Mouse (Mus musculus): ENCODE data around the gene Card9. TPM values are rescaled to one million over a fixed set of nuclear protein-coding genes. Genes with fewer than 3 reads are reported as not detected.

Card9 gene
- polyA plus RNA-seq, 1 experiment from 2014 or later, result 0.53 TPM

DNA sequence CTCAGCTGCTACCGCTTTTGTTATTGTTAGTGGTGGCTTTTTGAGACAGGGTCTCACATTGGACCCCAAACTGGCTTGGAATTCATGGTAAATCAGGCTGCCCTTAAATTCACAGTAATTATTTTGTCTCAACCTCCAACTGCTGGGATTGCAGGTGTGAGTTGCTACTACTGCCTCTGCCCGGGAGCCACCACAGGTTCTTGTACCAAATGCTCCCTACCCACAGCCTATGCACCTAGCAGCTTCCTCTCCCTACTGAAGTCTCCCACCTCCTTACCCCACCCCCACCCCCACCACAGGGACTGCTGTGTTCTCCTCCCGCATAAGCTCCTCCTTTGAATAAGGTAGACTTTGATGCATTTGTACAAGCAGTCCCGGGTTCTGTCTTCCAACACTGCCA, 4.5 kb downstream of the Card9 start:
- H3K27ac ChIP-seq (ENCODE audit: low read depth, low read length), result no peak overlapping the region
- no peaks in the 10 kb centered on the region for H3K9me3 ChIP-seq (ENCODE audit: control insufficient read depth, low read length)
- peaks cover 12% of the 10 kb centered on the region for H3K4me1 ChIP-seq (ENCODE audit: control insufficient read depth, insufficient read depth, low read length)
- 83% methylated on average over 4 of the region's 4 CpGs for WGBS
- H3K4me3 ChIP-seq (ENCODE audit: low read length), result no peak overlapping the region
- no peaks in the 10 kb centered on the region for H3K27me3 ChIP-seq (ENCODE audit: control insufficient read depth, insufficient read depth, low read length)
- no peak overlapping the region for H3K9ac ChIP-seq (ENCODE audit: low read depth, low read length)
- H3K4me2 ChIP-seq (replicated peaks; ENCODE audit: low read depth, low read length), result no peak overlapping the region
- H3K36me3 ChIP-seq (ENCODE audit: control insufficient read depth, insufficient read depth, low read length), result no peaks in the 10 kb centered on the region
- no peak for ATAC-seq (ENCODE audit: low FRiP score, low TSS enrichment)

DNA sequence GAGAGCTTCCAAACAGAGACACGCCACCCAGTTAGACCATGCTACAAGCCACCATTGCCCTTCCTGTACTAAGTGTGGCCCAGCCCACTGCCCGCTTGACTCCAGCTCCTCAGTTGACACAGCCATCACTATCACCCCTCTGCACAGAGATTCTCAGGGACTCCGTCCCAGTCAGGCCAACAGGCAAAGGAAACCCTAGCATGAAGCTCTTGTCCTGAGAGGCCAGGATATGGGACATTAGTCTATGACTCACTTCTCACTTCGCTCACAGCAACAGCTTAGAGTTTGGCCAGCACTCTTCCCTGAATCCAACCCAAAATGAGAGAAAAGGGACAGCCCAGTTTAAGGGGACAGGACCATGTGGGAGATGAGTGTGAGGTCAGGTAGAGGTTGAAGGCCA, 6.3 kb downstream of the Card9 start:
- Histone ChIP-seq H3K36me3 (ENCODE audit: control insufficient read depth, insufficient read depth, low read length) (peaks cover 9% of the 10 kb centered on the region), H3K4me3 (ENCODE audit: low read length) (no peak overlapping the region), H3K27ac (ENCODE audit: low read depth, low read length) (no peak overlapping the region), H3K9me3 (ENCODE audit: control insufficient read depth, low read length) (no peaks in the 10 kb centered on the region), H3K9ac (ENCODE audit: low read depth, low read length) (no peak overlapping the region), H3K4me1 (ENCODE audit: control insufficient read depth, insufficient read depth, low read length) (peaks cover 18% of the 10 kb centered on the region), H3K27me3 (ENCODE audit: control insufficient read depth, insufficient read depth, low read length) (no peaks in the 10 kb centered on the region), H3K4me2 (replicated peaks; ENCODE audit: low read depth, low read length) (no peak overlapping the region)
- WGBS, result 86% methylated on average over 4 of the region's 4 CpGs
- no peak for ATAC-seq (ENCODE audit: low FRiP score, low TSS enrichment)

DNA sequence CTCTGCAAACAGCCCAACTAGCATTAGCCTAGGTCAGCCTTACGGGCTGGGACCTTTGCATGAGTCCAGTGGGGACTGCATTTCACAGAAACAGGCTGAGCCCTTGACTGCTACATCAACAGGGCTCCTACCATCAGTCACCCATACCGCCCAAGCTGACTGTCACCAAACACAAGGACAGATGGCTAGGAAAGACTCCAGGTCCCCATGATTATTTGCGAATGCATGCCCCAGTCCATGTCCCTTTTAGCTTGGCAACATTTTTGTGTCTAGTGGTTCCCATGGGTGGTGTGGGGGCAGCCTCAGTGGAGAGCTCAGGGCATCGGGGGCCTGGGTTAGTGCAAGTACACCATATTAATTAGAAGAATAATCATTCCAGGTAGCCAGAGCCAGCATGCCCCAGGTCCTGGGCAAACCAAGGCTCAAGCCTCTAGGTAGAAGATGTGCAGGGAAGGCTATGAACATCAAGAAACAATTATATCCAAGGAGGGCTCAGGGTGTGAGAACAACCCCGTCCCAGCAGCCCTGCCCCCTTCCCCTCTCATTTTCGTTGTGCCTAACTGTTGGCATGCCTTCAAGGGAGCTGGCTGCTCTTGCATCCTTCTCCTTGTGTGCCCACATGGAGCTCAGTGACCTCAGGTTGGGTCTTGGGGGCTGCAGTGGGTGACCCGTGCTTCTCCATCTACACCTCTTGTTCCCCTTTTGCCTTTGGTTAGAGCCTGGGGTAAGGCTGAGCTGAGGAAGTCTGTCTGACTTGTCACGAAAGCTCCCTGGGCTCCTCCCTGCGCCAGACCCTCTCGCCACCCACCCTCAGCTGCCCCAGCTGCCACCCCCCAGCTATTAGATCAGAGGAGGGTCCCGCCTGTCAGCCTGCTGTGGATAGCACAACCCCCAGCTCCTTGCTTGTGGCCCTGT, 7.4 kb downstream of the Card9 start:
- WGBS, result 92% methylated on average over 11 of the region's 11 CpGs
- ATAC-seq (ENCODE audit: low FRiP score, low TSS enrichment), result no peak

DNA sequence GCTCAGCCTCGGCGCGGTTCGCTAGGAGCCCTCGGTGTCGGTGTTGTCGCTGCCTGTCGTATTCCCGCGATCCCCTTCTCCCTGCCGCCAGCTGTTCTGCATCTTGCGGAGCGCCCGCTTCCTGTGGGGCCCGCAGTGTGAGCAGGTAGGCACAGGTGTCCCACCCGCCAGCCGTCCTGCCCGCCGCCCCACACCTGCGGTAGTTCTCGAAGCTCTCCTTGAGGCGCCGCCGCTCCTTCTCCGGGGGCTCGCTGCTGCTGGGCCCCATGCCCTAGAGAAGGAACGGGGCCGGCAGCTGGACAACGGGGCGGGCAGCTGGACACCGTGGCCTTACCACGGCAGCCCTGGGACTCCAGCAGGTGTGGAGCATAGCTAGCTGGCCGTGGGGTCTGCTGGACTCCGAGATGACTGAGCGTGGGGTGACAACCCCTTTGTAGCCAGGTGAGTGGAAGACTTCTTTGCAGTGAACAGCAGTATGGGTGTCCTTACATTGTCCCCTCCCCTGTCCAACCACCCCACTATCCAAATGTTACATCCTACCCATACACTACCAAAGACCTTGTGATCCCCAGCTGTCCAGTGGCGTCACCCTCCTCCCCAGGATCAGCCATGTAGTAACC, 8.3 kb downstream of the Card9 start:
- H3K27me3 ChIP-seq (ENCODE audit: control insufficient read depth, insufficient read depth, low read length), result no peaks in the 10 kb centered on the region
- H3K27ac ChIP-seq (ENCODE audit: low read depth, low read length), result no peak overlapping the region
- H3K9ac ChIP-seq (ENCODE audit: low read depth, low read length), result peak overlapping the region; percentile 85
- H3K4me2 ChIP-seq (replicated peaks; ENCODE audit: low read depth, low read length), result peak overlapping the region; percentile 96
- H3K9me3 ChIP-seq (ENCODE audit: control insufficient read depth, low read length), result no peaks in the 10 kb centered on the region
- H3K4me3 ChIP-seq (ENCODE audit: low read length), result peak overlapping the region; percentile 81
- peaks cover 27% of the 10 kb centered on the region for H3K36me3 ChIP-seq (ENCODE audit: control insufficient read depth, insufficient read depth, low read length)
- ATAC-seq (ENCODE audit: low FRiP score, low TSS enrichment), result peak; percentile 32
- WGBS, result 4% methylated on average over 36 of the region's 36 CpGs
- peaks cover 14% of the 10 kb centered on the region for H3K4me1 ChIP-seq (ENCODE audit: control insufficient read depth, insufficient read depth, low read length)

More for the DNA sequence above, 7.4 kb downstream of the Card9 start:
- no peak overlapping the region for H3K27ac ChIP-seq (ENCODE audit: low read depth, low read length)
- H3K4me1 ChIP-seq (ENCODE audit: control insufficient read depth, insufficient read depth, low read length), result peaks cover 18% of the 10 kb centered on the region
- H3K9me3 ChIP-seq (ENCODE audit: control insufficient read depth, low read length), result no peaks in the 10 kb centered on the region
- 0 out of 2 replicates have a peak overlapping the region, but pooled peaks have one; percentile 85 for H3K9ac ChIP-seq (ENCODE audit: low read depth, low read length)
- no peak overlapping the region for H3K4me3 ChIP-seq (ENCODE audit: low read length)
- no peaks in the 10 kb centered on the region for H3K27me3 ChIP-seq (ENCODE audit: control insufficient read depth, insufficient read depth, low read length)
- H3K4me2 ChIP-seq (replicated peaks; ENCODE audit: low read depth, low read length), result peak overlapping the region; percentile 96
- peaks cover 19% of the 10 kb centered on the region for H3K36me3 ChIP-seq (ENCODE audit: control insufficient read depth, insufficient read depth, low read length)

DNA sequence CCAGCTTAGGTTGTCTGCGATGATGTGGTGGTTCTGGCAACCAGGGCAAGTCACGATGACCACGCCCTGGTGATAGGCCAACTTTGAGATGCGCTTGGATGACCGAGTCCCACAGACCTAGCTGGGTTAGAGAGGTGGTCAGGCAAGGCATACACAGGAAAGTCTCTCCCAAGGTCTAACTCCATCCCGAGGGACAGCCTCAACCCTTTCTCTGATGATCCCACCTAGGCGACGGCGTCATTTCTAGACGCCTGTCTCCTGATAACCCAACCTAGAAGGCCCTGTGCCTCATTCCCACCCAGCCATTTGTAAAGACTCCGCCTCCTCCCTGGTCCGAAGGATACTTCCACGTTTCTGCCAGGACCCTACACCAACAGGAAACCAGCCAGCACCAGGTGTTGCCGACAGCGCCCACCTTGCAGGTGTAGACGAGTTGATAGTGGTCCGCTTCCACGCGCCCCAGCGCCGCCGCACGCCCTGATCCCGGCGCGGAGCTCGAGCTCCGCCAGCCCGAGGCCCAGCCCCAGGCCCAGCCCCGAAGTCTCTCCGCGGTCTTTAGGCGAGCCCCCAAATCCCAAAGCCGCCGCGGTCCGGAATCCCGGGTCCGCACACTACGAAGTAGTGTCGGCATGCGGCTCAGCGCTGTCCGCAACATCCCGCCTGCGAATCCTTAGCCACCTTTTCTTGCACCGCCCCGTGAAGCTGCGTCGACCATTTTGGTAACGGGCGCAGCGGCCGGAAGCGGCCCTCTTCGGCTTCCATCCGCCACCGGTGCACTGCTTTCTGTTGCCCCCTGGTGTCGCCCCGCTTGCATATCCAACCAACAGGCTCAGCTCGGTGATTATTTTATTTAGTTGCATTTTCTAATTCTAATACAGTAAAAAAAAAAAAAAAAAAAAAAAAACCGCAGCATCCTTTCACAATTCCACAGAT, 9.1 kb downstream of the Card9 start, which contains the start of gene Dnlz:
Gene Dnlz (minus strand): TSS at position 753 of the 933 bp plus-strand sequence.
- Histone ChIP-seq H3K9me3 (ENCODE audit: control insufficient read depth, low read length) (no peaks in the 10 kb centered on the region), H3K9ac (ENCODE audit: low read depth, low read length) (peak within 1 kb of the TSS; percentile 85), H3K4me1 (ENCODE audit: control insufficient read depth, insufficient read depth, low read length) (peaks cover 13% of the 10 kb centered on the region), H3K27me3 (ENCODE audit: control insufficient read depth, insufficient read depth, low read length) (no peaks in the 10 kb centered on the region), H3K4me2 (replicated peaks; ENCODE audit: low read depth, low read length) (peak within 1 kb of the TSS; percentile 96), H3K36me3 (ENCODE audit: control insufficient read depth, insufficient read depth, low read length) (peaks cover 35% of the 10 kb centered on the region), H3K4me3 (ENCODE audit: low read length) (peak within 1 kb of the TSS; percentile 81), H3K27ac (ENCODE audit: low read depth, low read length) (peak within 1 kb of the TSS; percentile 78)
- WGBS, result 2% methylated on average over 62 of the region's 62 CpGs
- ATAC-seq (ENCODE audit: low FRiP score, low TSS enrichment), result peak; percentile 82

DNA sequence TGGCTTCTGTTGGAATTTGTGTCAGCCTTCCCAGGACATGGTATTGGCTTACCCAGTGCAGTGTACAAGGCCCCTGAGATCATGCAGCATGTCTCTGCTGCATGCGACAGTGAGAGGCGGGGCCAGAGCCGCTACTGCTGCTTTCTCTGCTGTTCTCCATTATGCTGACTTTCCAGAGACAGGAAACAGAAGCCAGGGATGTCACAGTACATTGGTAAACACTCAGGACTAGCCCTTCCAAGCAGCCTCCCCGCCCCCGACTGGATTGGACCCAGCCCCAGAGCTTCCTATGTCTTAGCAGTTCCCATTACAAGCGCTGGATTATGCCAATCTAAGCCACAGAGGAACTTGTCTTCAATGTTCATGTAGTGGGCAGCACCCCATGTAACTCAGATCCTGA, 12.5 kb downstream of the Card9 start:
- no peak overlapping the region for H3K9ac ChIP-seq (ENCODE audit: low read depth, low read length)
- H3K36me3 ChIP-seq (ENCODE audit: control insufficient read depth, insufficient read depth, low read length), result peaks cover 66% of the 10 kb centered on the region
- H3K4me3 ChIP-seq (ENCODE audit: low read length), result no peak overlapping the region
- H3K9me3 ChIP-seq (ENCODE audit: control insufficient read depth, low read length), result no peaks in the 10 kb centered on the region
- peaks cover 18% of the 10 kb centered on the region for H3K4me1 ChIP-seq (ENCODE audit: control insufficient read depth, insufficient read depth, low read length)
- no peak for ATAC-seq (ENCODE audit: low FRiP score, low TSS enrichment)
- 64% methylated on average over 6 of the region's 6 CpGs for whole genome bisulfite sequencing
- H3K4me2 ChIP-seq (replicated peaks; ENCODE audit: low read depth, low read length), result no peak overlapping the region
- H3K27ac ChIP-seq (ENCODE audit: low read depth, low read length), result no peak overlapping the region
- H3K27me3 ChIP-seq (ENCODE audit: control insufficient read depth, insufficient read depth, low read length), result no peaks in the 10 kb centered on the region

DNA sequence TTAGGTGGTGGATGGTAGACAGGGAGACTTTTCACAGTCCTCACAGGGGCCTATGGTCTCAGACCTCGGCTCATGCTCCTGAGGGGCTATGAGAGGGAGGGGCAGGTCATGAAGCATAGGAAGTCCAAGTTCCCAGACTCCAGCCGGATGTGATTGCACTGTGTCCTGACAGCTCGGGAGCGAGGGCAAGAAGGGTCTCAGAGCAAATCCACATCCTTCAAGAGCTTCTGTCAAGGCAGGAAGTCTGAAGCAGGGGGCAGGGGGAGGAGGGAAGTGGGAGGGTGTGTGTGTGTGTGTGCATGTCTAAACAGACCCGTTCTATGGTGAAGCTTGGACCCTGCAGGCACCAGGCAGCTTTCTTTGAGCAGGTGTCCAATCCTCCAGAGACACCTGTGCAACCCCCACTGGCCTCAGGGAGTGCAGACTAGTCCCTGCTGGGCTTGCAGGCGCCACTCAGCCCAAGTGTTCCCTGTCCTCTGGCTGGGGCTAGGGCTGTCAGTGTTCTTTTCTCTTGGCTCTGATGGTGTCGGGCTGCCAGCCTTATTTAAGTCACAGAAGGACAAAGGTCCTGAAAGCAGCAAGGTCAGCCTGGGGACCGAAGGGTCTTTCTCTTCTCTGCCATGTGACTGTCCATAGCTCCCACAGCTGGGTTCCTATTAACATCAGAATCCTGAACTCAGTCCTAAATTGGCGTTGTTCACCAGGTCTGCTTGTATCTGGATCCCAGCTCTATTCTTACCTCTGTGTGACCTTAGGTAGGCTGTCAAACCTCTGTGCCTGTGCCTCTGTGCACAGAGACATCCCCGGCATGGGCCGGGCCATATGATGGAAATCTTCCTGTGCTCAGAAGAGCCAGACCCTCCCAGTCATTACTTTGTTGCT, 17.9 kb downstream of the Card9 start:
- Histone ChIP-seq H3K27me3 (ENCODE audit: control insufficient read depth, insufficient read depth, low read length) (no peaks in the 10 kb centered on the region), H3K4me1 (ENCODE audit: control insufficient read depth, insufficient read depth, low read length) (peaks cover 10% of the 10 kb centered on the region), H3K4me3 (ENCODE audit: low read length) (no peak overlapping the region), H3K36me3 (ENCODE audit: control insufficient read depth, insufficient read depth, low read length) (peaks cover 84% of the 10 kb centered on the region), H3K9ac (ENCODE audit: low read depth, low read length) (no peak overlapping the region), H3K27ac (ENCODE audit: low read depth, low read length) (peak overlapping the region; percentile 53; the same call in 1 of the 2 replicates), H3K4me2 (replicated peaks; ENCODE audit: low read depth, low read length) (no peak overlapping the region), H3K9me3 (ENCODE audit: control insufficient read depth, low read length) (no peaks in the 10 kb centered on the region)
- ATAC-seq (ENCODE audit: low FRiP score, low TSS enrichment), result peak; percentile 43; the same call in 1 of the 2 replicates
- 54% methylated on average over 11 of the region's 11 CpGs for WGBS

DNA sequence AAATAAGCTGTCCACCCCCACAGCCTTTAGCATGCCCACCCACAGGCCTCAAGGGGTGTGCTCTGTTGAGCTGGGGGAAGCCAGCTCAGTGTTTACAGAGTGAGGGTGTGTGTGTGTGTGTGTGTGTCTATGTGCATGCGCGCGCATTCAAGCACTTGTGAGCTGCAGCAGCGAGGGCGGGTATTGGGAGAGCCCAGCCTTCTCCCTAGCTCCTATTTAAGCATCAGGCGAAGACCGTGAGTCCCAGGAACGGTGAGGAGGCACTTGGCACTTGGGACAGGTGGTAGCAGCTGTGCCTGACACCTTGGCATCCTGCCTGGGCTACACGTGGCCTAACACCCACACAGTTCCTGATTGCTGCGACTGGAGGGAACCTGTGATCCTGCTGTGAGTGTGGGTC, 18.7 kb downstream of the Card9 start:
- H3K4me1 ChIP-seq (ENCODE audit: control insufficient read depth, insufficient read depth, low read length), result peaks cover 10% of the 10 kb centered on the region
- H3K4me2 ChIP-seq (replicated peaks; ENCODE audit: low read depth, low read length), result no peak overlapping the region
- H3K36me3 ChIP-seq (ENCODE audit: control insufficient read depth, insufficient read depth, low read length), result peaks cover 76% of the 10 kb centered on the region
- ATAC-seq (ENCODE audit: low FRiP score, low TSS enrichment), result peak; percentile 33; the same call in 1 of the 2 replicates
- 72% methylated on average over 10 of the region's 10 CpGs for WGBS
- no peaks in the 10 kb centered on the region for H3K9me3 ChIP-seq (ENCODE audit: control insufficient read depth, low read length)
- peak overlapping the region; percentile 79; the same call in 1 of the 2 replicates for H3K27ac ChIP-seq (ENCODE audit: low read depth, low read length)
- H3K4me3 ChIP-seq (ENCODE audit: low read length), result no peak overlapping the region
- H3K27me3 ChIP-seq (ENCODE audit: control insufficient read depth, insufficient read depth, low read length), result no peaks in the 10 kb centered on the region
- no peak overlapping the region for H3K9ac ChIP-seq (ENCODE audit: low read depth, low read length)
